Mouse (Mus musculus) MEL (cell line): ENCODE measurements at regions not wholly inside any gene's neighbourhood (a gene's known extent, or its start where the extent isn't known, plus 50 kb on each side); places are given as distances from the start of the nearest gene placed in this dataset.

Source experiments
- CTCF ChIP-seq, 3 experiments: IDR thresholded peaks in 2 of 3; conservative IDR thresholded peaks in 1 of 3; 2 replicates each; pipeline ENCODE4 v1.5.1; 2011 to 2012; ENCODE audit warnings: low read length in 3 of 3, low read depth in 2 of 3, mild to moderate bottlenecking in 2 of 3, improper control_type of control experiment in 1 of 3, inconsistent platforms in 1 of 3, mixed read lengths in 1 of 3, moderate library complexity in 1 of 3; ENCODE audit not compliant: control insufficient read depth in 1 of 3, insufficient read depth in 1 of 3, poor library complexity in 1 of 3, severe bottlenecking in 1 of 3
- EP300 ChIP-seq, 2 experiments: IDR thresholded peaks; 2 replicates each; pipeline ENCODE4 v1.6.1; 2011; ENCODE audit warnings: improper control_type of control experiment in 2 of 2, low read length in 2 of 2, low read depth in 1 of 2, mild to moderate bottlenecking in 1 of 2
- GATA1 ChIP-seq: IDR thresholded peaks from 2 replicates; pipeline ENCODE4 v1.6.1; 2011; ENCODE audit warnings: low read depth, low read length, improper control_type of control experiment
- MAFK ChIP-seq: IDR thresholded peaks from 2 replicates; pipeline ENCODE4 v1.6.1; 2011; ENCODE audit warnings: low read depth, mild to moderate bottlenecking, low read length, improper control_type of control experiment, borderline replicate concordance
- POLR2A ChIP-seq, 2 experiments: IDR thresholded peaks; 2 replicates each; pipeline ENCODE4 v1.6.1; 2011 to 2012; ENCODE audit warnings: low read length in 2 of 2, mild to moderate bottlenecking in 2 of 2, control low read depth in 1 of 2, improper control_type of control experiment in 1 of 2, low read depth in 1 of 2, moderate library complexity in 1 of 2; ENCODE audit not compliant: control insufficient read depth in 1 of 2, insufficient read depth in 1 of 2, poor library complexity in 1 of 2
- POLR2AphosphoS2 ChIP-seq: IDR thresholded peaks from 2 replicates; pipeline ENCODE4 v1.6.1; 2011; ENCODE audit warnings: low read length, improper control_type of control experiment
- TAL1 ChIP-seq: IDR thresholded peaks from 2 replicates; pipeline ENCODE4 v1.6.1; 2012; ENCODE audit warnings: mild to moderate bottlenecking, inconsistent platforms, low read length, moderate library complexity, mixed read lengths
- UBTF ChIP-seq: IDR thresholded peaks from 2 replicates; pipeline ENCODE4 v1.6.1; 2012; ENCODE audit warnings: low read depth, mild to moderate bottlenecking, inconsistent platforms, low read length, improper control_type of control experiment, moderate library complexity, borderline replicate concordance; ENCODE audit not compliant: insufficient read depth
- USF1 ChIP-seq: IDR thresholded peaks from 2 replicates; pipeline ENCODE4 v1.6.1; 2014; ENCODE audit warnings: low read depth, mild to moderate bottlenecking, inconsistent platforms, low read length, improper control_type of control experiment, moderate library complexity
- ZKSCAN1 ChIP-seq: IDR thresholded peaks from 2 replicates; pipeline ENCODE4 v1.6.1; 2012; ENCODE audit warnings: low read depth, mild to moderate bottlenecking, inconsistent platforms, low read length, improper control_type of control experiment, moderate library complexity

DNA sequence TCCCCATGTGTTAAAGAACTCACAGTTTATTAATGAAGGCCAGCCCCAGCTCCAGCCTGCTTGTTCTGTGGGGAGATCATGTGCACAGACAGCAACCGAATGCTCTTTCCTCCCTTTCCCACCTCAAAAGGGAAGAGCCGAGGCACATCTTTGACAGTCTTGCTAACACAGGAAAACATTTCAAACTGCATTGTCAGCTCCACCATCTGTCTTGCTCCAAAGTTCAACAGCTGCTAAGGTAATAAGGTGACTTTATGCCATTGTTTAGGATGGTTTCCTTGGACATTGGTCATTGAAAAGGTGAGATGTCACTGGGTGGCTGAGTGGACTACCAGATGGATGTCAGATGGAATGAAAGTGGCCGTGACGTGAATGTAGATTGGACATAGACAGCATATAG, 58.0 kb upstream of the Cep85l start:
- TF ChIP-seq MAFK (no peak), EP300 (IDR thresholded peaks at IDR 0.05; ENCODE audit: low read depth in 1 of 2, low read length in 2 of 2) (no peak), USF1 (no peak), GATA1 (no peak), POLR2A (IDR thresholded peaks at IDR 0.05; ENCODE audit: control insufficient read depth in 1 of 2, insufficient read depth in 1 of 2, low read depth in 1 of 2, low read length in 2 of 2, poor library complexity in 1 of 2) (no peak), UBTF (no peak), CTCF (IDR thresholded peaks at IDR 0.05 in 2 of 3, conservative IDR thresholded peaks at IDR 0.05 in 1 of 3; ENCODE audit: control insufficient read depth in 1 of 3, insufficient read depth in 1 of 3, low read depth in 2 of 3, low read length in 3 of 3, poor library complexity in 1 of 3, severe bottlenecking in 1 of 3) (no peak), ZKSCAN1 (no peak), TAL1 (no peak), POLR2AphosphoS2 (no peak)
